Mouse (Mus musculus) megakaryocyte, adult 5-6 weeks (primary cell): Measurements from ENCODE around the gene H2-Q6. TPM values are rescaled to one million over a fixed set of nuclear protein-coding genes. Genes with fewer than 3 reads are reported as not detected.
"Not testable (repeated sequence)": the region's sequence is repeated elsewhere in the genome, so short reads cannot be mapped to it uniquely, and the experiment has no call there.

Source experiments
- ATAC-seq: 2 replicates; pipeline ENCODE4 v1.8.0; 2016; ENCODE audit warnings: mild to moderate bottlenecking, inconsistent platforms; ENCODE audit not compliant: poor library complexity, severe bottlenecking
- total RNA-seq, 2 experiments: library from RNA; stranded (forward) in 1 of 2; stranded (reverse) in 1 of 2; fragments of 153-499, 151-499 nt in 1 of 2; fragments of 221-1000, 200-1000 nt in 1 of 2; gene quantifications; 2 replicates each; pipeline versions ENCODE4 v1.2.3 to v1.2.4; 2015 to 2017

Gene H2-Q6
- total RNA-seq, 2 experiments from 2014 or later = 10.2 to 12.8 TPM

DNA sequence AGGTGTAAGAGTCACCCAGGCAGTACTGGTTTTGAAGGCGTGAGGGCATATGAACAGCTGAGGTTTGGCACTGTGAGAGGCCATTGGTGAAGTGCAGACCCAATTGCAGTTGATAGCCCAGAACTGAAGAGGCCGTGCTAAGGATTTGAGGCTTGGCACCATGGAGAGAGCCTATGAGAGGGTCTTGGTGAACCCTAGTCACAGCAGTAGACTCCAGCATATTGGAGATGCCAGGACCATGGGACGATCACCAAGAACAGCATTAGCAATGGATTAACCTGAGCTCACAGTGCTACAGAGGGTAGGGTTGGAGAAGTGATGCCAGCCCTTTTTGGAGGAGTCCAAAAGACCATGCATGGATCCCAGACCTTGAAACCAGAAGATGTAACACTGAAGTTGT is 7.5 kb downstream of the H2-Q6 start:
- not testable (repeated sequence) for ATAC-seq

GRCm38 (mm10) chr17:35434836-35435235 is 10.2 kb downstream of the H2-Q6 start:
- not testable (repeated sequence) for ATAC-seq

DNA sequence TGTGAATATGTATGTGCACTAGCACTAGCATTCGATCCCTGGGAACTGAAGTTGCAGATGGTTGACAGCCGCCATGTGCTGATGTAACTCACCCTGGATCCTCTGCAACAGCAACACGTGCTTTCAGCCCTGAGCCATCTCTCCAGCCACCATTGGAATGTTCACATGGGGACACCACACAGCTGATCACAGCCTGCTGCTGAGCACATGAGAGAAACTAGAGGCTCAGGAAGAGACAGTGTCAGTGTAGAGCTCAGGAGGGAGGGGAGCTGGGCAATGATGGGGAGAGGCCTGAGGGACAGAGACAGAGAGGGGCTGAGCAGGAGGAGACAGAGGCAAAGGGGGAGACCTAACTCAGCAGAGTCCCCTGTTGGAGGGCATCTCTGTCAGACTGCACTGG is 10.9 kb downstream of the H2-Q6 start:
- ATAC-seq = not testable (repeated sequence)

DNA sequence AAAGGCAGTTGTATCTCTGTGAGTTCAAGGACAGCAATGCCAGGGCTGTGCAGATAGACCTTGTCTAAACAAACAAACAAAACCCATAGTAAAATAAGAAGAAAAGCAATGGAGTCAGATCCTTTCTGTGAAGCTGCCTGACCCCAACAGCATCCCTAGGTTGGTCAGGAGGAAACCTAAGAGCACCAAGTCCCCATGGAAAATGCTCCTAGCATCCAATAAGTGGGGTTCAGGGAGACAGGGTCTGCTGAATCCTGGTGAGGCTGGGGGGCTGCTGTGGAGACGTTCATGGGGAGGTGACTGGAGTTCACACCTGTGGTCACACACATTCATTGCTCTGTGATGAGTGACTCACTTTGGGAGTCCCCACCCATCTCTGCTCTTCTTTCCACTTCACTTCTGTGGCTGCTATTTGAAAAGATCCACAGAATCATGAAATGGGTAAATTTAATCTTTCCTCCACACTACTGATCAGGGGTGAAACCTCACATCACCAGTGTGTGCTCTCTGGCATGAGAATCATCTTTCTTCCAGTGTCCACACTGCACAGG is 12.8 kb downstream of the H2-Q6 start:
- ATAC-seq = not testable (repeated sequence)

DNA sequence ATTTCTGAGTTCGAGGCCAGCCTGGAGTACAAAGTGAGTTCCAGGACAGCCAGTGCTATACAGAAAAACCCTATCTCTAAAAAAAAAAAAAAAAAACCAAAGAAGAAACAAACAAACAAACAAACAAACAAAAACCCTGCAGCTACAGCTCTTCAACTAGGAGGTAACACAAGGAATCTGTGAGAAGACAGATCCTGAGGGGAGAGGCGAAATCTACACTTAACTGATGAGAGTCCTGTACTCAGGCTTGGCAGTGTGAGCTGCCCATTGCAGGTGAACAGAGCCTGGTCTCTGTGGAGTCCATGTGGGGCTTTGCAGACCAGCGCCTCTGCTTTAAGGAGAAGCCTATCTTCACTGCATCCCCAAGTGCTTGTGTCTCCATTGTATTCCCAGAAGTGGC is 13.7 kb downstream of the H2-Q6 start:
- not testable (repeated sequence) for ATAC-seq

- ATAC-seq = peak; percentile 97
Observed at GRCm38 (mm10) chr17:35438885-35439284, 14.2 kb downstream of the H2-Q6 start, which contains the start of gene H2-Q7. H2-Q7 (plus strand) TSS chr17:35439155.

DNA sequence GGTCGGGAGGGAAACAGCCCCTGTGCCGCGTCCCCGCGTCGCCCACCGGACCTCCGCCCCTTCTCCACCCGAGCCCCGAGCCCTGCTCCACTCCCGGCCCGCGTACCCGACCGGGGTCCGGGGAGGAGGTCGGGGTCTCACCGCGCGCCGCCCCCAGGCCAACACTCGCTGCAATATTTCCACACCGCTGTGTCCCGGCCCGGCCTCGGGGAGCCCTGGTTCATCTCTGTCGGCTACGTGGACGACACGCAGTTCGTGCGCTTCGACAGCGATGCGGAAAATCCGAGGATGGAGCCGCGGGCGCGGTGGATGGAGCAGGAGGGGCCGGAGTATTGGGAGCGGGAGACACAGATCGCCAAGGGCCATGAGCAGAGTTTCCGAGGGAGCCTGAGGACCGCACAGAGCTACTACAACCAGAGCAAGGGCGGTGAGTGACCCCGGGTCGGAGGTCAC is 14.7 kb downstream of the H2-Q6 start:
- not testable (repeated sequence) for ATAC-seq

- ATAC-seq = not testable (repeated sequence)
Observed at GRCm38 (mm10) chr17:35439925-35440645, 15.4 kb downstream of the H2-Q6 start.

GRCm38 (mm10) chr17:35442376-35442775 is 17.7 kb downstream of the H2-Q6 start:
- ATAC-seq = not testable (repeated sequence)

- not testable (repeated sequence) for ATAC-seq
Observed at GRCm38 (mm10) chr17:35444510-35444909, 19.9 kb downstream of the H2-Q6 start.

DNA sequence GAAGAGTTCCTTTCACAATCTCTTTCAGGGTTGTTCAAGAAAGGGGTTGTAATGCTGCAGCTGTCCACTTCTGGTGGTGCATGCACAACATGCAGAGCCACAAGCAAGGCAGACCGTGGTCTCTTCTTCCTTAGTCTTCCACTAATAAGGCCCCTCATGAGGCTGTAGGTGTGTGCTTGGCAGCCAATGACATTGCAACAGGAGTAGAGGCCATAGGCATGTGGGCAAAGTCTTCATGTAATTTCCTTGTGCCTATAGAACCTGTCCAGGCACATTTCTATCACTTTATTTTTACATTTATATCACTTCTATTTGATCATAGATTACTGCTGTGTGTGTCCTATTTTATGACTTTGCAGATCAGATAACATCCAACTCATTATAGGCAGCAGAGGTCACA is 33.6 kb downstream of the H2-Q6 start:
- not testable (repeated sequence) for ATAC-seq

DNA sequence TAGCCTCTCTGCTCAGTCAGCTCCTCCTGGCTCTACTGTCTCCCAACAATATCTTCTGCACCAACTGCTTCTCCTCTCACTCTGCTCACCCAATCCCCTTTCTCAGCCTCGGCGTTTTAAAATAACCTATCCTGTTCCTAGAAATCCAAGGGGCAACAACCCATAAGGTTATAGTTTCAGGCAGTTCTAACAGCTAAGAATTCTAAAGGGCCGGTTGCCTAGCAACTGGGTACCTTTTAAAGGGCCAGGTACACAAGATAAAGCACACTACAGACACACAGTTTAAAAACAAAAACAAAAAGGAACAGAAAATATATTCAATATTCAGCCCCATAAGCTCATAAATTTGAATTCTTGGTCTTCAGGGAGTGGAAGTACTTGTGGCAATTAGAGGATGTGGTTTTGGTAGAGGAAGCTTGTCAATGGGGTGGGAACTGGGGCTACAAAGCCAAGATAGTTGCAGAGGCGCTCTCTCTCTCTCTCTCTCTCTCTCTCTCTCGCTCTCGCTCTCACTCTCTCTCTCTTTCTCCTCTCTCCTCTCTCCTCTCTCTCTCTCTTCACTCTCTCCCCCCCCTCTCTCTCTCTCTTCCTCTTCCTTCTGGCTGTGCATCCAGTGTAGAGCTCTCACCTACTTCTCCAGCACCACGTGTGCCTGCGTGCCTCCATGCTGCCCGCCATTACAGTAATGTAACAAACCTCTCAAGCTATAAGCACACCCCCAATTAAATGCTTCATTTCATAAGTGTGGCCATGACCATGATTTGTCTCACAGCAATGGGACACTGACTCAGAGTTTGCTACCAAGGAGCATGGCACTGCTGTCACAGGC is 36.1 kb downstream of the H2-Q6 start:
- peak; percentile 84 for ATAC-seq

GRCm38 (mm10) chr17:35465651-35466050 is 41.0 kb downstream of the H2-Q6 start:
- 0 out of 2 replicates have a peak, but pooled peaks have one; percentile 34 for ATAC-seq

DNA sequence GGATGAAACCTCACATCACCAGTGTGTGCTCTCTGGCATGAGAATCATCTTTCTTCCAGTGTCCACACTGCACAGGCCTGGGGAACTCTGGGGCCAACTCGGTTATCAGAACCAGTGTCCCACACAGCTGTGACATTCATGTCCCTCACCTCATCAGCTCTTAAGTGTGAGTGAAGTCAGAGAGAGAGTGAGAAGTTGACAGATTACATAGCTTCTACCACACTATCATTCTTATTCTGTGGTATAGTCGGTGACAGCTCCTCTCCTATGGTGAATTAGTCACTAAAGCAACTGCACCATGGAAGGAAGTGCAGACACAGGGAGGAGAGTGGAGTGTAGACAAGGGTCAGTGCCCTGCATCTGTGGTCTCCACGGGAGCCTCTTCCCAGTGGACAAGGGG is 44.3 kb downstream of the H2-Q6 start:
- not testable (repeated sequence) for ATAC-seq

DNA sequence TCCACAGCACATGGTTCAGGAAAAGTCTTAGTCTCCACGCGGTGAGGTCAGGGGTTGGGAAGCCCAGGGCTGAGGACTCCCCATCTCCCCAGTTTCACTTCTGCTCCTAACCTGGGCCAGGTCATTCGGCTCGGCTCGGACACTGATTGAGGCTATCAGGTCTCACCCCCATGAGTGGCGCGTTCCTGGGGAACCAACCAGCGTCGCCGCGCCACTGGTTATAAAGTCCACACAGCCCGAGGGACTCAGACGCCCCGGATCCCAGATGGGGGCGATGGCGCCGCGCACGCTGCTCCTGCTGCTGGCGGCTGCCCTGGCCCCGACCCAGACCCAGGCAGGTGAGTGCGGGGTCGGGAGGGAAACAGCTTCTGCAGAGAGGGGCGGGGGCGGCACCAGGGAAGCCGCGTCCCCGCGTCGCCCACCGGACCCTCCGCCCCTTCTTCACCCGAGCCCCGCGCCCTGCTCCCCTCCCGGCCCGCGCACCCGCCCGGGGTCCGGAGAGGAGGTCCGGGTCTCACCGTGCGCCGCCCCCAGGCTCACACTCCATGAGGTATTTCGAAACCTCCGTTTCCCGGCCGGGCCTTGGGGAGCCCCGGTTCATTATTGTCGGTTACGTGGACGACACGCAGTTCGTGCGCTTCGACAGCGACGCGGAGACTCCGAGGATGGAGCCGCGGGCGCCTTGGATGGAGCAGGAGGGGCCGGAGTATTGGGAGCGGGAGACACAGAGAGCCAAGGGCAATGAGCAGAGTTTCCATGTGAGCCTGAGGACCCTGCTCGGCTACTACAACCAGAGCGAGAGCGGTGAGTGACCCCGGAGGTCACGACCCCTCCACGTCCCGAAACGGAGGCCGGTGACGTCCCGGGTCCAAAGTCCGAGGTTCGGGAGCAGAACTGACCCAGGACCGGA is 45.4 kb downstream of the H2-Q6 start, which contains the start of gene H2-Q10:
TSS of gene H2-Q10 (plus strand) at position 248 of the 910 bp plus-strand sequence.
- ATAC-seq = peak; percentile 43; the same call in 1 of the 2 replicates

Other genes with a start within 250 kb of the H2-Q6 start
- 78.7 and 81.4 TPM in 2 replicates for gene Aif1, start 248.8 kb upstream of the H2-Q6 start, total RNA-seq (2015)
- gene Aif1, start 248.8 kb upstream of the H2-Q6 start, total RNA-seq (2017) = 103 and 120 TPM in 2 replicates
- 425 and 434 TPM in 2 replicates for gene Lst1, start 236.4 kb upstream of the H2-Q6 start, total RNA-seq (2015)
- 495 and 596 TPM in 2 replicates for gene Lst1, start 236.4 kb upstream of the H2-Q6 start, total RNA-seq (2017)
- gene Ltb, start 230.4 kb upstream of the H2-Q6 start, total RNA-seq (2015) = 11.7 and 13.3 TPM in 2 replicates
- 7.3 and 11.2 TPM in 2 replicates for gene Ltb, start 230.4 kb upstream of the H2-Q6 start, total RNA-seq (2017)
- gene Tnf, start 222.8 kb upstream of the H2-Q6 start, total RNA-seq (2015) = 33.1 and 34.6 TPM in 2 replicates
- 28.2 and 30.0 TPM in 2 replicates for gene Tnf, start 222.8 kb upstream of the H2-Q6 start, total RNA-seq (2017)
- gene Lta, start 219.5 kb upstream of the H2-Q6 start, total RNA-seq (2015) = 0.11 TPM in 1 of 2 replicates, not detected in the other
- gene Lta, start 219.5 kb upstream of the H2-Q6 start, total RNA-seq (2017) = 0.24 TPM in 1 of 2 replicates, not detected in the other
- gene Gm16181, start 204.0 kb upstream of the H2-Q6 start, total RNA-seq (2015) = 0.76 and 2.5 TPM in 2 replicates
- gene Gm16181, start 204.0 kb upstream of the H2-Q6 start, total RNA-seq (2017) = 0.88 and 4.0 TPM in 2 replicates
- gene Atp6v1g2, start 191.2 kb upstream of the H2-Q6 start, total RNA-seq (2015) = 6.2 and 6.9 TPM in 2 replicates
- gene Atp6v1g2, start 191.2 kb upstream of the H2-Q6 start, total RNA-seq (2017) = 3.0 and 3.6 TPM in 2 replicates
- 2.2 and 4.5 TPM in 2 replicates for gene Nfkbil1, start 189.1 kb upstream of the H2-Q6 start, total RNA-seq (2015)
- gene Nfkbil1, start 189.1 kb upstream of the H2-Q6 start, total RNA-seq (2017) = 10.2 and 13.3 TPM in 2 replicates
- 166 TPM in 2 replicates for gene Ddx39b, start 183.1 kb upstream of the H2-Q6 start, total RNA-seq (2015)
- 115 and 125 TPM in 2 replicates for gene Ddx39b, start 183.1 kb upstream of the H2-Q6 start, total RNA-seq (2017)
- 572 and 605 TPM in 2 replicates for gene H2-D1, start 162.1 kb upstream of the H2-Q6 start, total RNA-seq (2015)
- gene H2-D1, start 162.1 kb upstream of the H2-Q6 start, total RNA-seq (2017) = 1,046 and 1,120 TPM in 2 replicates
- gene H2-Q1, start 104.4 kb upstream of the H2-Q6 start, total RNA-seq (2015) = not detected in 2 replicates
- gene H2-Q1, start 104.4 kb upstream of the H2-Q6 start, total RNA-seq (2017) = not detected in 2 replicates
- not detected in 2 replicates for gene H2-Q2, start 82.6 kb upstream of the H2-Q6 start, total RNA-seq (2015)
- gene H2-Q2, start 82.6 kb upstream of the H2-Q6 start, total RNA-seq (2017) = not detected in 2 replicates
- gene H2-Q4, start 45.2 kb upstream of the H2-Q6 start, total RNA-seq (2015) = 10.3 and 12.4 TPM in 2 replicates
- 22.4 and 23.3 TPM in 2 replicates for gene H2-Q4, start 45.2 kb upstream of the H2-Q6 start, total RNA-seq (2017)
- 20.3 and 23.0 TPM in 2 replicates for gene H2-Q7, start 14.3 kb downstream of the H2-Q6 start, total RNA-seq (2015)
- 13.7 and 24.7 TPM in 2 replicates for gene H2-Q7, start 14.3 kb downstream of the H2-Q6 start, total RNA-seq (2017)
- gene H2-Q10, start 45.2 kb downstream of the H2-Q6 start, total RNA-seq (2015) = 8.3 and 11.8 TPM in 2 replicates
- gene H2-Q10, start 45.2 kb downstream of the H2-Q6 start, total RNA-seq (2017) = 7.9 and 11.1 TPM in 2 replicates
- gene Pou5f1, start 81.2 kb downstream of the H2-Q6 start, total RNA-seq (2015) = 0.29 TPM in 1 of 2 replicates, not detected in the other
- gene Pou5f1, start 81.2 kb downstream of the H2-Q6 start, total RNA-seq (2017) = not detected in 2 replicates
- gene Tcf19, start 92.0 kb downstream of the H2-Q6 start, total RNA-seq (2015) = 64.7 and 72.2 TPM in 2 replicates
- gene Tcf19, start 92.0 kb downstream of the H2-Q6 start, total RNA-seq (2017) = 26.2 and 29.6 TPM in 2 replicates
- 3.3 and 4.0 TPM in 2 replicates for gene Cchcr1, start 92.2 kb downstream of the H2-Q6 start, total RNA-seq (2015)
- gene Cchcr1, start 92.2 kb downstream of the H2-Q6 start, total RNA-seq (2017) = 4.0 and 5.7 TPM in 2 replicates
- gene Psors1c2, start 108.4 kb downstream of the H2-Q6 start, total RNA-seq (2015) = not detected in 2 replicates
- not detected in 2 replicates for gene Psors1c2, start 108.4 kb downstream of the H2-Q6 start, total RNA-seq (2017)
- not detected in 2 replicates for gene Cdsn, start 127.3 kb downstream of the H2-Q6 start, total RNA-seq (2015)
- not detected in 2 replicates for gene Cdsn, start 127.3 kb downstream of the H2-Q6 start, total RNA-seq (2017)
- gene 2300002M23Rik, start 142.6 kb downstream of the H2-Q6 start, total RNA-seq (2015) = not detected in 2 replicates
- not detected in 2 replicates for gene 2300002M23Rik, start 142.6 kb downstream of the H2-Q6 start, total RNA-seq (2017)
- not detected in 2 replicates for gene Sfta2, start 176.7 kb downstream of the H2-Q6 start, total RNA-seq (2015)
- gene Sfta2, start 176.7 kb downstream of the H2-Q6 start, total RNA-seq (2017) = not detected in 2 replicates
- gene Gm9573, start 201.8 kb downstream of the H2-Q6 start, total RNA-seq (2015) = not detected in 2 replicates
- not detected in 2 replicates for gene Gm9573, start 201.8 kb downstream of the H2-Q6 start, total RNA-seq (2017)
- gene Mucl3, start 218.8 kb downstream of the H2-Q6 start, total RNA-seq (2015) = not detected in 2 replicates
- gene Mucl3, start 218.8 kb downstream of the H2-Q6 start, total RNA-seq (2017) = not detected in 2 replicates
- gene Vars2, start 242.7 kb downstream of the H2-Q6 start, total RNA-seq (2015) = 2.1 and 5.3 TPM in 2 replicates
- 3.3 and 16.9 TPM in 2 replicates for gene Vars2, start 242.7 kb downstream of the H2-Q6 start, total RNA-seq (2017)
- 13.4 and 15.1 TPM in 2 replicates for gene Gtf2h4, start 248.9 kb downstream of the H2-Q6 start, total RNA-seq (2015)
- gene Gtf2h4, start 248.9 kb downstream of the H2-Q6 start, total RNA-seq (2017) = 10.6 and 14.9 TPM in 2 replicates